Mouse (Mus musculus): ENCODE results near the gene Ptprz1.

GRCm38 (mm10) chr6:22908510-22909256 lies 33.4 kb downstream of the Ptprz1 start:
- TF ChIP-seq CTCF (conservative IDR thresholded peaks at IDR 0.05; ENCODE audit: insufficient read depth, insufficient read length, low read depth, low read length) (no peak), POLR2A (IDR thresholded peaks at IDR 0.05; ENCODE audit: low read depth, low read length) (no peak)

All from kidney, adult 2 months (tissue).